Mouse (Mus musculus) left cerebral cortex, adult 9 months (tissue): Measurements from ENCODE around the gene Uhrf1bp1.

ENCODE experiments used
- DNase-seq, 2 experiments: peaks; one replicate each; pipeline ENCODE4 v3.0.0; 2022; ENCODE audit warnings: low spot score in 2 of 2

Gene Uhrf1bp1

GRCm38 (mm10) chr17:27839469-27840252 is 16.6 kb upstream of the Uhrf1bp1 start:
- peak; percentile 92 to 97 for DNase-seq

DNA sequence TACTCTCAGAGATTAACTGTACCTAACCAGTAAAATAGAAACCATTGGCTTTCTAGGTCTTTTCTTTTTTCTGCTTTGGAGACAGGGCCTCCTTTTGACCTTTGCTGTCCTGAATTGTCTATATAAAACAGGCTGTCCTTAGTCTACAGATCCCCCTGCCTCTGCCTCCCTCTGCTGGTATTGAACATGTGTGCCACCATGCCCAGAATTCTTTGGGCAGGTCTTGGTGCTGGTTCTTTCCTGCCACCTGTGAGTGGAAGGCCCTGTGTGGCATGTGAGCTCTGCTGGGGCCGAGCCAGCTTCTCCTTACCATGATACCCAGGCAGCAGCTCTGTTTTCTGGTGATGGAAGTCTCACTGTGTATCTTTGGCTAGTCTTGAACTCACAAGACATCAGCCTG is 7.9 kb upstream of the Uhrf1bp1 start:
- DNase-seq: no peak

GRCm38 (mm10) chr17:27851076-27851475 is 5.2 kb upstream of the Uhrf1bp1 start:
- DNase-seq: peak in 1 of 2 experiments; percentile 23

DNA sequence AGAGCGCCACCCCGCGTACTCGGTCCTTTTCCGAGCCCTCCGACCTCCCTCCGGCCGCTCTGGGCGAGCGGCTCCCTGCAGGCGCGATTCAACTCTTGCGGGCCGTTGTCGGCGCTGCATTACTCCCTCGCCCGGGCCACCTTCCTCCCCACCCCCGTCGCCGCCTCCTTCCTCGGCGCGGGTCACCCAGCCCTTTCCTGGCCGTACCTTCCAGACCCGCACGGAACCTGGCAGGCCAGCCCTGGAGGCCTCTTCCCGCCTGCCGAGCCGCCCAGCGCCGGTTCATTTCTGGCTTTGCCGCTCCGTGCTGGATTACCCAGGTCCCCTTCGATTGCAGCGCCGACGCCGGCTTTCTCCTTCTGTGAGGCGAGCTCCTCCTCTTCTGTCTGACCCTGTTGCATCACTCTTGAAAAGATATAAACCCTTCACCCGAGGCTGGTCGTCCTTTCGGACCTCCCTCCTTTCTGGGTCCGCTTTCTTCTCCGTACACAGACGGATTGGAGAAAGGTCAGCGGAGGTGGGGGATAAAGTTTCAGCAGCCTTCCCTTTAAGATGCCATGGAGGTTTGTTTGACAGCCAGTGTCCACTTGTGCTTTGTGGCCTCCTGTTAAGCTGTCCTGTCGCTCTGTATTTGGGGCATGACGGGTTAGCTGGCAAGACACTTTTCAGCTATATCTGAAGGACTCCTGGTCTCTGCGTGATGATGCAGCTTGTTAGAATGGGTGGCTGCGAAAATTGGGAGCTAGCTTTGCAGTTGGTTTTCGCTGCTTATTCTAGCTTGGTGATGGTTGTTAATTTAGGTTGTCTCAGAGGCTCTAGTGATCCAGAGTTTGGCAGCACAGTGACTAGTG is 782 bp downstream of the Uhrf1bp1 start:
- DNase-seq: peak in 1 of 2 experiments; percentile 23

- no peak for DNase-seq
Measured at GRCm38 (mm10) chr17:27857649-27858475, 1.6 kb downstream of the Uhrf1bp1 start.

- DNase-seq: no peak
Measured at GRCm38 (mm10) chr17:27859131-27859530, 2.9 kb downstream of the Uhrf1bp1 start.

GRCm38 (mm10) chr17:27865461-27865860 is 9.2 kb downstream of the Uhrf1bp1 start:
- DNase-seq: no peak

DNA sequence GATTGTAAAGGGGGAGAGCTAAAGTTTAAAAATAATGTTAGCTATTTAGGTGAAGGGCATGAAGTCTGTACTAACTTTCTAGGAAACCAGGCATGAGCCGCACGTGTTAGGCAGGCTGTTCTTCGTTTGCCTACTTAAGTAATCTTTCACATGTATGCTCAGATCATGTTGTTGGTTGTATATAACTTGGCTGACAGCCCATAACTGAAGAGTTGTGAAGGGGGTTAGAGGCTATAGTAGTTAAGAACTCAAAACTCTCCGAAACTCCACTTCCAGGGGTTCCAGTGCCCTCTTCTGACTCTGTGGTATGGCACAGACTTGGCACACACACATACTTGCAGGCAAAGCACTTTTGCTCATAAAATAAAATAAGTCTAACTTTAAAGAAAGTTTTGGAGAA is 10.5 kb downstream of the Uhrf1bp1 start:
- DNase-seq: no peak

- peak; percentile 23 to 60 for DNase-seq
Measured at GRCm38 (mm10) chr17:27871851-27872250, 15.6 kb downstream of the Uhrf1bp1 start.

DNA sequence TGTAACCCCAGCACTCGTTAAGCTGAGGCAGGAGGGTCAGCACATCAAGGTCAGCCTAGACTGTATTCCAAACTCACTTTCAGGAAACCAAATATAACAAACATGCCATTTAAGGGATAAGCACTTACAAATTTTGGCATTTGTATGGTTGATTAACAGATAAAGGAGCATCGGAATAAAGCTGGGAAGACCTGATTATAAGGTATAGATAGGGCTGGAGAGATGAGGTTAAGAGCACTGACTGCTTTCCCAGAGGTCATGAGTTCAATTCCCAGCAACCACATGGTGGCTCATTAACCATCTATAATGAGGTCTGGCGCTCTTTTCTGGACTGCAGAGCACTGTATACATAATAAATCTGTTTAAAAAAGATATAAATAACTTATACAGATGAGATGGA is 17.3 kb downstream of the Uhrf1bp1 start:
- DNase-seq: no peak

DNA sequence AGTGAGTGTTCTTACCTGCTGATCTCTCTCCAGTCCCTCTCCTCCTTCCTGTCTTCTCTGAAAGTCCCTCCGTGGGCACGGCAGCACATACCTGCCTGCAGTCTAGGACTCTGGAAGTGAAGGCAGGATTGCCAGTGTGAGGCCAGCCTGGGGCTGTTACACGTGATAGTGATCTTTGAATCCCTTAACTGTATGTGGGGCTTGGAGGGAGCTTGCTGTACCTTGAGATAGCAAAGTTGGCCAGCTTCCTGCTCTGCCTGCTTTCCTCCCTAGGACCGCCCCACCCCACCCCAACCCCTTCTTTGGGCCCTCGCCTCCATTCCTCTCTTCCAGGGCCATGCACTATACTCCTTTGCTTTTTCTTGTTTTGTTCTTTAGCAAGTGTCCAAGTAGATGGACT is 18.3 kb downstream of the Uhrf1bp1 start:
- DNase-seq: no peak

GRCm38 (mm10) chr17:27881518-27881917 is 25.3 kb downstream of the Uhrf1bp1 start:
- DNase-seq: no peak

DNA sequence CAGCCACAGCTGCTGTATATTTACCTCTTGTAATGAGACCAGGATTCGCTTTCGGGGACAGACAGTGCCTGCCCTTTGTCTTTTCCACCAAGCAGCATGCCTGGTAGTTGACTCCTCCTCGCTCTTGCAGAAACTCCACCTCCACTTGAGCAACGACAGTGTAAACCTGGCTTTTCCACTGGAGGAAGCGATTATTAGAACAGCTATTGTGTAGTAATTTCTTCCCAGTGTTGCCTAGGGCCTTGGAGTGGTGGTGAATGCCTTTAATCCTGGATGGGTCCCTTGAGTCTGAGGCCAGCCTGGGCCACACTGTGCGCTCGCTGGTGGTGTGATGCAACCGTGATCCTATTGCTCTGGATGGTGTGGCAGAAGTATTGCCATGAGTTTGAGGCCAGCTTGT is 26.9 kb downstream of the Uhrf1bp1 start:
- no peak for DNase-seq

DNA sequence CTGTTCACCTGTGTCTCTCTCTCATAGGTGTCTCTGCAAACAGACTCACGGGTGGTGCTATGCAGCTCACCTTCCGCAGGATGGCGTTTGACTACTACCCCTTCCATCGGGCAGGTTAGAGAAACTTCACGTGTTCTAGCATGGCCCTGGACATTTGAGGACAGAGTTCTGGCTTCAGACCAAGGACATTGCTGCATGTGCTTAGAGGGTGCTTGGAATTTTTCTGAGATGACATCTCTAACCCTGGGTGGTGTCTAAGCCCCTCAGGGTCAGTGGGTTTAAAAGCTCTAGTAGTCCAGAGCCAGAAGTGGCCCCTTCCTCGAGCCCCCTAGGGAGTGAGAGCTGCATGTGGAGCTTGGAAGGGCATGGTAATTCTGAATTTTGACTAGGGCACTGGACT is 27.8 kb downstream of the Uhrf1bp1 start:
- no peak for DNase-seq

DNA sequence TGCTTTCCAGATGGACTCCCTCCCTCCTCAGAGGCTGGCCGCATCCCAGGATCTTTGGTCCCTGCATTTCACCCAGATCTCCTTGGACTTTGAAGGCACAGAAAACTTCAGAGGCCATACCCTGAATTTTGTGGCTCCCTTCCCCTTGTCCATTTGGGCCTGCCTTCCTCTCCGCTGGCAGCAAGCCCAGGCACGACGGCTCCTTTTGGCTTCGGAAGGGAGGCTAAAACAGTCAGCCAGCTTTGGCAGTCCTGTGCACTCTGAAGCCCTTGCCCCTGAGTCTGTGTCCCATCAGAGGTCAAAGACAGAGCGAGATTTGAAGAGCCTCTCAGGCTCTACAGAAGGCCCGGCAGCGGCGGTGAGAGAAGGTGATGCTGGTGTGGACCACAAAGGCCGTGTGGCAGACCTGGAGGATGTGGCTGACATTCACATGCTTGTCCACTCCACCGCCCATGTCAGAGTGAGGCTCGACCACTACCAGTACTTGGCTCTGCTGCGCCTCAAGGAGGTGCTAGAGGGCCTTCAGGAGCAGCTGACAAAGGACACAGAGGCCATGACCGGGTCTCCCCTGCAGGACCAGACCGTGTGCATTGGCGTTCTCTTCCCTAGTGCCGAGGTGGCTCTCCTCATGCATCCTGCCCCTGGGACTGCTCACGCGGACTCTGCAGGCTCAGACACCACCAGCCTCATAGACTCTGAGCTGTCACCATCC is 30.4 kb downstream of the Uhrf1bp1 start:
- no peak for DNase-seq

DNA sequence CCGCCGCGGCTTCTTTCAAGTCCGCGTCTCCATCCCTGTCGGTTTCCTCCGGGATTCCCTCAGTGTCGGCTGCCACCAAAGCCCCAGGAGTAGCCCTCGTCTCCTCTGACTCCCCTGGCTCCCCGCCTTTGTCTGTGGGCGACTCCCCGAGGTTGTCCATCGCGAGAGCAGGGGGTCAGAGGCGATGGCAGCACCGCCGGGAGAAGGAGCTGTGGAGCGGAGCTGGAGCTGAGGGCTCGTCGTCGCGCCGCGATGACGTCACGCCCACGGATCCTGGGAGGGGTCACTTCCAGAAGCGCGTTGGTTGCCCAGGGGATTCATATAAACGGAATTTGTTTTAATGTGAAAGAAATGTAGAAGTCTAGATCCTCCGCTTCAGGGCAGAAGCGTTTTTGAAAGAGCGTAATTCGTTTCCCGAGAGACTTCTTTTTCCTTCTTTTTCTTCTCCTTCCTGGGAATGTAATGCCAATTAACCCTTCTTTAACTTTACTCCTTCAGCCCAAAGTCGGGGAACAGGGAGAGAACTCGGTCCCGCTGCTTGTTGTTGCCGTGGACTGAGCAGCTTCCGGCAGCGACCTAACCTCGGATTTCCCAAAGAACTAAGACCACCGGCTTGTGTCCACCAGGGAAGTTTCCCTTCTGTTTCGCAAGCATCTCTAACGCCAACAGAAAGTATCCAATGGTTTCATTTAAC is 51.4 kb downstream of the Uhrf1bp1 start:
- peak; percentile 85 to 95 for DNase-seq

- no peak for DNase-seq
Measured at GRCm38 (mm10) chr17:27908206-27908887, 52.1 kb downstream of the Uhrf1bp1 start.

DNA sequence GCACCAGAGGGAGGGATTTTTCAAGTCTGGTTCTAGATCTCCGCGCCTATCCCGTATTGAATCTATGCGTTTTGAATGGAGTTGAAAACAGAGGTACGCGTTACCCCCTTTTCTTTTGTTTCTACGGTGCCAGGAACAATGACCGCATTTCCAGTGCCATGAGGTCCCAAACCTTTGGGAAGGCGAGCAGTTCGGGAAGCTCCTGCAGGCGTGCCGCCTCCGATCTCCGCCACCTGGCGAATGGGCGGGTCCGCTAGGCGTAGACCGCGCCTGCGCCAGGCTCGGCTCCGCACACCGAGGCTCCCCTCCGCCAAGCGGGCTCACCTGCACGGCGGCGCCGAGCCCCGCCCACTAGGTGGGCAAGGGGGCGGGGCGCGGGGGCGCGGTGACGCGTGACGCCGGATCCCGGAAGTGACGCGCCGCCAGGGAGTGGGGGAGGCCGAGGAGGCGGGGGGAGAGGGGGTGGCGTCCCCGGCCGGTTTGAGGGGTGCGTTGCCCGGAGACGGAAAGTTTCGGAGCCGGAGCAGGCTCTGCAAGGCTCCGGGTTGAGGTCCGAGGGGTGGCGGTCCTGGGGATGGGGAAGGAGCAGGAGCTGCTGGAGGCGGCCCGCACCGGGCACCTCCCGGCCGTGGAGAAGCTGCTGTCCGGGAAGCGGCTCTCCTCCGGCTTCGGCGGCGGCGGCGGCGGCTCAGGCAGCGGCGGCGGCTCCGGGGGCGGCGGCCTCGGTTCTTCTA is 52.8 kb downstream of the Uhrf1bp1 start, which contains the start of gene Anks1:
Gene Anks1, plus strand, starts transcription at position 419 of the 734 bp plus-strand sequence.
- DNase-seq: peak; percentile 26 to 66
